Mouse (Mus musculus) granulocyte monocyte progenitor cell, adult 5-6 weeks (primary cell): ENCODE measurements around the gene A930033H14Rik. TPM values are rescaled to one million over a fixed set of nuclear protein-coding genes. Genes with fewer than 3 reads are reported as not detected.

Source experiments
- ATAC-seq: replicated peaks from 2 replicates; pipeline ENCODE4 v1.8.0; 2016; ENCODE audit warnings: mild to moderate bottlenecking, moderate TSS enrichment, inconsistent platforms; ENCODE audit not compliant: poor library complexity, severe bottlenecking
- total RNA-seq, 2 experiments: library from RNA; stranded (forward) in 1 of 2; stranded (reverse) in 1 of 2; fragments of 200-712, 200-1000 nt in 1 of 2; fragments of >200 nt in 1 of 2; fragmentation: Nextera tagmentation in 1 of 2; gene quantifications; 2 replicates each; pipeline ENCODE4 v1.2.3; 2014 to 2017

A930033H14Rik gene
- 2.6 and 4.3 TPM in 2 replicates for total RNA-seq (2014; fragmentation: Nextera tagmentation)
- total RNA-seq (2017) = 1.2 and 1.5 TPM in 2 replicates

GRCm38 (mm10) chr10:69212542-69213440 lies at the start of gene A930033H14Rik:
TSS of gene A930033H14Rik (minus strand) at chr10:69213098.
- ATAC-seq = peak; percentile 71

DNA sequence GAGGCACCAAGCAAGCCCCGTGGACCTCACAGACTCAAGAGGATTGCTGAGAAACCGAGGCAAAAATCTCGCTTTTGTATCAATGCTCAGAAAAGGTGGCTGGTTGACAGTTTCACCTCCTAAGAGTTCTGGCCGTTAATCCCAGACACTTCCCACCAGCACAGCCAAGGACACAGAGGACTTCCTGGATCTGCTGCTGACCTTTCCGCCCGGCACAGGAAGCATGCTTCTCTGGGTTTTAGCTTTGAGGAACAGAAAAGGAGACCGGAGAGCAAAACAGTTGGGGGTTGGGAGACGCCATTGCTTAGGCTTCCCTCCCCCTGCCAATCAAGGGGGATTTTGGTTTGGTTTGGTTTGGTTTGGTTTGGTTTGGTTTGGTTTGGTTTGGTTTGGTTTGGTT lies 47.0 kb upstream of the A930033H14Rik start:
- ATAC-seq = no peak

DNA sequence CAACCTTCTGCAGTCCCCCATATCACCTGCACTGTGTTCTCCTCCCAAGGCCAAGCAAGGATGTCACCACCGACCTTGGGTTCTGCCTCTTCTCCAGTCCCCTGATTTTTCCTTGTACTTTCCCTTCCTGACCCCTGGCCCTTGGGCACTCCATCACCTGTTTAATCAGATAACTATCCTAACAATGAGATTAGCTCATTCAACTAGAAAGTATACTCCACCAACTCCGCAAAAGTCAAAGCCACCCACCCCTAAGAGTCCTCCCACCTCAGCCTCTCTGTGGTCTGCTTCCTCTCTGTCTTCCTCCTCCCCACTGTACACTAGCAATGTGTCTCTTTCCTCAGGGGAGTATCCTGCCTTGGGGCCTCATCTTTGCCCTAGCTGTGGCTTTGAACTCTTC lies 46.3 kb upstream of the A930033H14Rik start:
- ATAC-seq = no peak

- no peak for ATAC-seq
Measured at GRCm38 (mm10) chr10:69258588-69258987, 45.7 kb upstream of the A930033H14Rik start.

- peak; percentile 45 for ATAC-seq
Measured at GRCm38 (mm10) chr10:69257592-69258133, 44.8 kb upstream of the A930033H14Rik start.

DNA sequence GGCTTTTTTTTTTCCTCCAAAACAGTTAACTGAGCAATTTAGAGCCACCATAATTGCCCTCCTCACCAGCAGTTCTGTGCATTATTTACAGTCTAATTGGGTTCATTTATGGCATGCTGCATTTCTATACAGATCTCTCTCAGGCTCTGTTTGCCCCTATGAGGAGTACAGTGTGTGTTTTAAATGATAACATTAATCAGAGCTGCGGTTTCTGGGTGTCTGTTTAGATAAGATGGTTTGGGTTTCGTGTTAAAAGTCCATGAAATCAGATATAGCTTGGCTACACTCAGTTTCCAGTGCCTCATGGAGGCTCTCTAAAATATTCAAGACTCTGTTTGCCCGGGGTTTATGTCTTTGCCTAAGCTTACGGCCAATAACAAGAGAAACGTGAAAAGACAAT lies 42.7 kb upstream of the A930033H14Rik start:
- no peak for ATAC-seq

- peak; percentile 68 for ATAC-seq
Measured at GRCm38 (mm10) chr10:69254390-69254847, 41.5 kb upstream of the A930033H14Rik start.

GRCm38 (mm10) chr10:69253686-69254080 lies 40.8 kb upstream of the A930033H14Rik start:
- ATAC-seq = no peak

DNA sequence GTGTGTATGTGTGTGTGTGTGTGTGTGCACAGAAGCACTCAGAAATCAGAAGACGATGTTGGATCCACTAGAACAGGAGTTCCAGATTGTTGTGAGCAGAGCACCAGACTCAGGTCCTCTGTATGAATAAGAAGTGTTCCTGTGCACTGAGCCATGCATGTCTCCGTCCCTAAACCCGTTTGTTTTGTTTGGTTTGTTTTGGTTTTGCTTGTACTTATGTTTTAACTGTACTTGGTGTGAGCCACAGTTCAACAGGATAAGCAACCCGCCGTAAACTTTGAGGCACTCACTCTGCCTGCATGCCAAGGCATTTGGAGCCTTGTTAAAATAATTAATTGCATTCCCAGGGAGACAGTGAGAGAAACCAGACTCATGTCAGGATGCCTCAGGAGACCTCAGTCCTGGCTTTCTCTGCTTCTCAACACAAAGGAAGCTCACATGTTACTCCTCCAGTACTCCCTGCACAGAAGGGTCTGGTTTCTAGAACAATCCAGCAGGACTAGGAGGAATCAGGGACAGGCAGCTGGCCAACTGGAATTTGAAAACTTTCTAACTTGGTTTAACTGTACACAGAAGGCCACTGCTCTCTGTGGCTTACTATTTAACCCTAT lies 40.3 kb upstream of the A930033H14Rik start:
- ATAC-seq = no peak

- ATAC-seq = peak; percentile 63
Measured at GRCm38 (mm10) chr10:69252112-69253074, 39.5 kb upstream of the A930033H14Rik start.

DNA sequence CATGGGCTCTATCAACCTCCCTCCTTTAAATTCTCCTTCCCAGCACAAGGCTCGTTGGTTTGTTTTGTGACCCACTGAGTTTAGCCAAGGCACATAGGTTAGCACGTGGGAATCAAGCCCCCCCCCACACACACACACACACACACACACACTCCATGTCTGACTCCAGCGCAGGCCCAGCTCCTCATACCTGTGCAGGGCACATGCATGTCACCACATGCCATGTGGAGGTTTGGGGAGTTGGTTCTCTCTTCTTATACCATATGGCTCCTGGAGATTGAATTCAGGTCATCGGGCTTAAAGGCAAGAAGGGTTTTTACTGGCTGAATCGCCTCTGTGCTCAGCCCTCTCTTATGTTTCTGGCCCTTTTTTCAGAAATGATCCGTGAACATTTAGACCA lies 38.4 kb upstream of the A930033H14Rik start:
- no peak for ATAC-seq

- no peak for ATAC-seq
Measured at GRCm38 (mm10) chr10:69248261-69249160, 35.6 kb upstream of the A930033H14Rik start.

DNA sequence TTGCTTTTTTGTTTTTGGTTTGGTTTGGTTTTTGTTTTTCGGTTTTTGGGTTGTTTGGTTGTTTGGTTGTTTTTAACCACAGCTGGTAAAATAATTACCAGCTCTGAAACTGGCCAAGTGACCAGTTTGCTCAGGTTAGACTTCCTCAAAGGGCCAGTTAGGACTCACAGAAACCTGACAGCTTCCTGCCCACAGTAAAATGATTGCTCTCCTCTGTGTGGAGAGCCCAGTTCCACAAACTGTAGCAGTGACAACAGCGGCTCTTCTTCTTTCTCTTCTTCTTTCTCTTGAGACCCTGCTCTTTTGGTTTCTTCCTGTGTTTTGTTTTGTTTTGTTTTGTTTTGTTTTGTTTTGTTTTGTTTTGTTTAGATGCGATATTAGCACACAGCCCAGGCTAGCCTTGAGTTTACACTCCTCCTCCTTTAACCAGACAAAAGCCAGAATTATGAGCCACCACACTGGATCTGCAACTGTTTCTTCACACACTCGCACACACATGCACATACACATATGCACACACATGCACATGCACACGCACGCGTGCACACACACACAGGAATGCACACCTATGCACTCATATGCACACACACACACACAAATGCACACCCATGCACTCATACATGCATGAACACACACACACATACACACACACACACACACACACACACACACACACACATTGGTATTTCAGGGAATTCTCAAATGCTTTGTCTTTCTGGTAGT lies 34.6 kb upstream of the A930033H14Rik start:
- ATAC-seq = peak; percentile 78

DNA sequence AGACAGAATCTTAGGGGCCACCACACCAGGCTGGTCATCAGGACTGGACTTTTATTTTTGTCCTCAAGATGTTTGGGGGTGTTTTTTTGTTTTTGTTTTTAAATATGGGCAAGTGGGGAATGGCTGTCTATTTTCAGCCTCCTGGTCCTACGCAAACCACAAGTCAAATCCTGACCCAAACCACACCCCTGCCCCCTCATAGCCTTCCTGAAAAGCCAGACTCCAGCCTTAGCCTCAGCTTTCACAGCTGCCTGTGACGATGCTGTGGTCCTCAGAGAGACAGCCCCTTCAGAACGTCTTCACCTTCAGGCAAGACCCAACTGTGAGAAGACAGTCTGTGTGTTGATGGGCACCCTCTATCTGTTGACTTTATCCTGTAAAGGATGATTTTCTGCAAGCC lies 33.9 kb upstream of the A930033H14Rik start:
- ATAC-seq = peak; percentile 65

GRCm38 (mm10) chr10:69245906-69246668 lies 33.2 kb upstream of the A930033H14Rik start:
- ATAC-seq = no peak

GRCm38 (mm10) chr10:69245151-69245550 lies 32.3 kb upstream of the A930033H14Rik start:
- no peak for ATAC-seq

DNA sequence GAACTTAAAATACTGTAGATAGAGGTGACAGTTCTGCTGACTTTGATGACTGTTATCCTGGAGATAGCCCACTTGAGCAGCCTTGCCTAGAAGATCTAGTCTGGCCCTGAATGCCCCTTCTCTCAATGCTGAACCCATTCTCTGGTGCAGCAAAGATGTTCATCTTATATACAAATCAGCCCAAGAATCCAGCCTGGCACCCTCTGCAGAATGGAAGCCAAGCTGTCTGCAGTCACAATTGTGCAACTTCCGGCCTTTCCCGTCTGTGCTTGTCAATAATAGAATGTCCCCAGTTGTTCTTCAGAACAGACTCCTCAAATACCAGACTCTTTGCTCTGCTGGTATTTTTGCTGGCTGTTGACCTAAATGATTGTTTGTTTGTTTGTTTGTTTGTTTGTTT lies 27.6 kb upstream of the A930033H14Rik start:
- ATAC-seq = peak; percentile 72

- no peak for ATAC-seq
Measured at GRCm38 (mm10) chr10:69238311-69238710, 25.4 kb upstream of the A930033H14Rik start.
